Mouse (Mus musculus) kidney, adult 18-20 months (tissue): Measurements from ENCODE around the gene Vav2.
A peak's percentile ranks its signal among the peaks of the same experiment; 100 is the strongest.

Source experiments
- DNase-seq: peaks from one replicate; pipeline ENCODE4 v3.0.0; 2021

The Vav2 gene

DNA sequence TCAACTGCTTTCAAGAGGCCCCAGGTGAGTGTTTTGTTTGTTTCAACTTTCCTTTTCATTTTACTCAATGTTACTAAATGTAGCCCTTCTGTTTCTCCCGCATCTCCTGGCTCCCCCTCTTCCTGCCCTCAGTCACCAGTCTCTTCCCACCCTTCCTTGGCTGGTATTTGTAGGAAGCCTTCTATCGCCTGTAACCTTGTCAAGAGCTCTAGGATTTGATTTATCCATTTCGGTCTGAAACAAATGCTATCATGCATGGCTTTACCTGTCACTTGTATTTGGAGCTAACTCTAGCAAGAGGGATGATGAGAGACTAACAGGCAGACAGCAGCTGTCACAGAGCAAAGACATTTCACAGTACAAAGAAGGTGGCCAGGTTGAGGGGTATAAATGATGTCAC is 18.6 kb downstream of the Vav2 start:
- no peak for DNase-seq

DNA sequence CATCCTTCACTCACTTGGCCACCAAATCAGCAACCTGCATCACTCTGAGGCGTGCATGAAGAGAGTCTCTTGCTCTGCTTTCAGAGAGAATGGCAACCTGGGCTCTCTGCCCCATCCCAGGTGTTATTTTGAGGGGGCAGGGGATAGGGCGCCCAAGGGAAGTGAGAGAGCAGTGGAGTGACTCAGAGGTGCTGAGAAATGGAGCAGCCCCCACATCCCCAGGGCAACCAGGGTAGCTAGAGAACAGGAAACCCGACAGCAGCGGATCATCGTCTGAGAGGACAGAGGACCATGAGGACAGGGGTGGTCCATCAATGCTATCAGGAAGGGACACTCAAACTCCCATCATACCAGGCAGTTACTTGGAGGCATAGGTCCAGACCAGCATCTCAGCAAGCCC is 19.9 kb downstream of the Vav2 start:
- no peak for DNase-seq

DNA sequence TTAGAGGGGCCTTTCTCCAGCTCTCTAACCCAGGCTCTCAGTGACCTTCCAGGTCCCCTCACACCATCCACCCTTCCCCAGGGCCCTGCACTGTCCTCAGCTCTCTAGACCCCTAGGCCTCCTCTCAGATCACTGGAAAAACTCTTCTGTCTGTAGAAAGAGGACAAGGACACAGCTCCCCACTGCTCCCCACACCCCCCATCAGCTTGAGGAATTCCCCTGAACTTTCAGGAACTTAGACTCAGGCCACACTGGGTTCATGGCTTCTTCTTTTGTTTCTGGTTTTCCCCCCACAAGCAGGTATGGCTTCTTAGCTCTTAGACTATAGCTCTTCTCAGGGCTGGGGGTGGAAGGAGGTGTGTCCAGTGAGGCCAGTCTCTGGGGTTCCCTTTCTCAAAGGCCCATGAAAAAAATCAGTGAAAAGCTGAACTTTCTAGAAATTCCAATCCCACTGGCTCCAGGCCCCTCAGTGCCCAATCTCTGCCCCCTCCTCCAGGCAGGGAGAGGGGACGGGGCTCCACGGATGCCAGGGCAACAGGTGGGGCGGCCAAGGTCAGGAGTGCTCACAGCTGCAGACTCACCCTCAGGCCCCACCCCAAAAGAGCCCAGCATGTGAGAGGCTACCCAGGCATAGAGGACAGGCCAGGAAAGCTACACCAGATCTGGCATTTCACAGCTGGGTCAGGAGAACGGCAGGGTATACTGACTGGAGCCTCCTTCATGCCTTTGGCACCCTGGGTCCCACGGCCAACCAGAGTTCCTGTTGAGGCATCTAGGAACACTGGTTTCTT is 21.5 kb downstream of the Vav2 start:
- no peak for DNase-seq

DNA sequence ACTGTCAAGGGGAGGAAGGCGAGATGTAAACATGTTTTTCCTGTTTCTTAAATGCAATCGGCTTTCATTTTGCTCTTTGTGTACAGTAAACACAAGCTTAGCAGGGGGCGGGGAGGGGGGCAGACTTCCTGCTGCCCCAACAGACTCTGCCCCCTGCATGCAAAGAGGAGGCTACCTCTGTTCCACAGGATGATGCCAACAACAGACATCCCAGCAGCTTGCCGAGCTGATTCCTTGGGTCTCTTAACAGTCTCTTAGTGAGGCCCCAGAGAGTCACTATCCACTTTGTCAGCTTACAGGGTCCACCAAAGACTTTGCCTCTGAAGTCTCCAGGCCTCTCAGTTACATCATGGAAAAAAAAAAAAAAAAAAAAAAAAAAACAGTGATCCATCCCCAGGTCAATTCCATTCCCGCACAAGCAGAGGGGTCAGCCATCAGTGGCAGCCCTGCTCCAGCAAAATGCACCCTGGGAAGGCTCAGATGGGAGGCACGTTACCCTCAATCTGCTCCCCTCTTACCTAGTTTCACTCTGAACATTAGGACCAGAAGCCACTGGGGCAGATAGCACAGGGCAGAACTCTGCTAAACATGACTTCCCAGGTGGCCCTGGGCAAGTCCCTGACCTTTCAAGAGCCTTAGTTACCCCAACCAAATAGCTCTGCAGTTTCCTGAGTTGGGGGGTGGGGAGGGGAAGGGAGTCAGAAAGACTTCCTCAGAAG is 22.3 kb downstream of the Vav2 start:
- DNase-seq = no peak

DNA sequence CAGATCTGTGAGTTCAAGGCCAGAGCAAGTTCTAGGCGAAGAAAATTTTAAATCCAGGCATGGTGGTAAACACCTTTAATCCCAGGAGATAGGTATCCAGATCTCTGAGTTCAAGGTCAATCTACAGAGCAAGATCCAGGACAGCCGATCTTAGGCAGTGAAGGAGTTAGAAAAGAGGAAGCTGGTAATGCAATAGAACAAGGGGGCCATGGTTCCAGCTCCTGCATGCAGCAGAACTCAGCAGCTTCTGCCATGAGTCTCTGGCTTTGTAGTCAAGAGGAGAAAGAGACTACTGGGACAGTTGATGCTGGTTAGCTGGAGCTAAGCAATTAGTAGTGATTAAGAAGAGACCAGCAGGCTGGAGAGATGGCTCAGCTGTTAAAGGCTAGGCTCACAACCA is 25.3 kb downstream of the Vav2 start:
- DNase-seq = no peak

DNA sequence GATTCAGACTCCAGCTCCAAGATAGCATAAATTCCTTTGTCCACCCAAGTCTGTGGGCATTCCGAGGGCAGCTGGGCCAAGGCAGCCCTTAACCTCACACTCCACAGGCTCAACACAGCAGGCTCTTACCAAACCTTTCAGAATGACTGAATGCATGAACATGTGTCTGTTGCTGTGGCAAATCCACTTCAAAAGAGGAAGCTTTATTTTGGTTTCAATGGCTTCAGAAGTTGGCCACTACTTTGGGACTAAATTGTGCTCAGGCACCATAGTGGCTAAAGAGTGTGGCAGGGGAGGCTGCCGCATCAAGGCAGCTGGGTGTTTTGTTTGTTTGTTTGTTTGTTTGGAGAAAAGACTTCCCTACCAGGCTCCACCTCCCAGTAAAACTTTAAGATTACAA is 26.8 kb downstream of the Vav2 start:
- DNase-seq = no peak

DNA sequence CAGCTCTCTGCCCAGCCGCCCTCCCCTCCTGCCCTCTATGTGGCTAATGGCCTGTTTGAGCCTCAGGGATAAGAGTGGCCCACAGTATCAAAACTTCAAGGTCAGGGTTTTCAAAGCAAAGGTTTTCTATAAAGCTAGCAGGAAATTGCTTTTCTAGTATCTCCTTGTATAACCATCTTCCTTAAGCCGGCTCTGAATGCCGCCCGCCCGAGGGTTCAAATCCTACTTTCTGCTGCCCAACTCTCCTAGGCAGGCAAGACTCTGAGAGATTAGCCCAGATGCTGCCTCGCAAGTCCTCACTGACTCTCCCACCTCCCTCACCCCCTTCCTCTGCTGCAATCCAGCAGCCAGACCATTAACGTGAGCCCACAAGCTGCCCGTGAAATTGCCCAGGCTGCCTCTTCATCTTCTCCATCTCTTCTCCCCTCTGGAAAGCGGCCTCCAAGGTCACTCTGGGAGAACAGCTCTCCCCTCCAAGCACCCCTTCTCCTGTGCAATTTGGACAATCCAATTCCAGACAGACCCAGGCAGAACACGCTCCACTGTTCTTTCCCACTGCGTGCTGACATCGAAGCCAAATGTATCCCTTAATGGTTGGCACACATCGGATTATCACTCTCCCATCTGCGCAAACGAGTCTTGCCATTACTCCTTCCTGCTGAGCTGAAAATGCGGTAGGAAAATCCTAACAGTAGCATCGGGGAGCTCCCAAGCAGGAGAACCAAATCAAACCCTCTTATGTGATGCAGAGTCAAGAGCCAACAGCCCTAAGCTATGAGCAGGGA is 30.0 kb downstream of the Vav2 start:
- DNase-seq = no peak

DNA sequence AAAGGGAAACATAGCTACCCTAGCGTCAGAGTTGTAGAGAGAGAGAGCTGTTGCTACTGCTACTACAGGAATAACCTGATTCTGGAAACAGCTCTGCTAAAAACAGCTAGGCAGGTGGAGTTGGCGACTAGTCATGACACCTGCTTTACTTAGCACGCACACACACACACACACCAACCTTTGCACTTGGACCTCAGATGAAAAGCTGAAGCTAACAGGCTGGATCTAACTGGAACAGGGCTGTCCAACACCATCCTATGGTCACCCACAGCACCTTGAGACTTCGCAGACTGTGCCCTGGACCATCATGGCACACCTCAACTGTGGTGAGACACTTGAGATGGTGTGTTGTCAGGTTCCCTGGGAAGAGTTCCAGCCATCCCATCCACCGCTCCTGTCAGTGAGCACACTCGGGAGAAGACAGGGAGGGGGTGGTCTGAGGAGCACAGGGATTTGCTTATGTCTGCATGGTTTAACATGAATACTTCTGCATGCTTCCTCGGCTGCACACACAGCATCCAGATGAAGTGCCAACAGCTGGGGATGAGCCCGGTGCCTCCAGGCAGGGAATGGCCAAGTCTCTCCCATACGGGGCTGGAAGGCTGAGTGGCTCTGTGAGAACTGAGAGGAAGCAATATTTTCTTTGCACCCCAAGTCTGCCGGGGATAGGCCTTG is 32.5 kb downstream of the Vav2 start:
- peak; percentile 27 for DNase-seq

DNA sequence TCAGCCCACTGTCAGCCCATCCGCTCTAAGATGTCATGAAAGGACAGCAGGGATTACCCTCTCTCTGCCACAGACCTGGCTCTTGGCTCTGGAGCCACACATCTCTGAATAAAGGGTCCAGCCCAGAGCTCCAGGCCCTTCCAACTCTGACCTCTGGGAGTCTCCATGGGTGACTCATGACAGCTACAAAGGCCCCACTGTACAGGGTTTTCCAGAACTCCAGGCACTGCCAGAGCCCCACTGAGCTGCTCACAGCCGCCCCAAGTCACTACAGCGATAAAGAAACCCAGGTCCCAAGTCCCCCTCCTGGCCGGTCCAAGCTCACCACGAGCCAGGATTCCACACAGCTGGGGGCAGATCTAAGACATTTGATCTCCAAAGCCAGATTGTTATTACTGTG is 34.6 kb downstream of the Vav2 start:
- DNase-seq = no peak

DNA sequence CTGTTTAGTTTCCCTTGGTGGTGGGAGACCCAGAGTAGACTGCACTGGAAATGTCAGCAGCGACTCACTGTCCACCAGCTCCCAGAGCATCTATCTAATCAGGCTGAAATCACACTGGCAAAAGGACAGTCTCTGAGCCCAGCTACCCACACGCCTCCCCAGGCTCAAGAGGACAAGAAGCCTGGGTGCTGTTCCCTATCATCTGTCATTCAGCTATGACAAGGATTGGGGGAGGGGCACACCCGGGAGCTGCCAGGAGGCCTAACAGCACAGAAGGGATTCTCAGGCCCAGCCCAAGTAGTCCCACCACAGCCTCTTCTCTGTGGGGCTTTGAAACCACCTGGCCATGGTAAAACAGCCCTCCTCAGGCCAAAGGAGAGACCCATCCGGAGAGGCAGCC is 36.1 kb downstream of the Vav2 start:
- DNase-seq = peak; percentile 34

DNA sequence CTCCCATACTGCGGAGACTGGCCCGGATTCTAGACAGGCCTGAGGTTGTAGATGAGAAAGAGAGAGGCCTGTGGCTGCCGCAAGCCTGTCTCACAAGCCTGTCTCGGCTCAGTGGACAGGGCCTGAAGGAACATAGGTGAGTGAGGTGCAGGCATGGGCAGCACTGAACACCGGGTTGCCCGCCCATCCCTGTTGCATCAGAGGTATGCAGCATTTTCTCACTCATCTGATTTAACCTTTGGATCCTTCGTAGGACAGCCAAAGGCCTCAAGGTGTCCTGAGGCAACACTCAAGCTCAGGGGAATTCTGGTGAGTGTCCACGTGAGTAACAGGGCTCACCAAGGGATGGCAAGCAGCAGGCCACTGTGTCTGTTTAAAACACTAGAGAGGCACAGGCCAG is 36.5 kb downstream of the Vav2 start:
- peak; percentile 49 for DNase-seq

DNA sequence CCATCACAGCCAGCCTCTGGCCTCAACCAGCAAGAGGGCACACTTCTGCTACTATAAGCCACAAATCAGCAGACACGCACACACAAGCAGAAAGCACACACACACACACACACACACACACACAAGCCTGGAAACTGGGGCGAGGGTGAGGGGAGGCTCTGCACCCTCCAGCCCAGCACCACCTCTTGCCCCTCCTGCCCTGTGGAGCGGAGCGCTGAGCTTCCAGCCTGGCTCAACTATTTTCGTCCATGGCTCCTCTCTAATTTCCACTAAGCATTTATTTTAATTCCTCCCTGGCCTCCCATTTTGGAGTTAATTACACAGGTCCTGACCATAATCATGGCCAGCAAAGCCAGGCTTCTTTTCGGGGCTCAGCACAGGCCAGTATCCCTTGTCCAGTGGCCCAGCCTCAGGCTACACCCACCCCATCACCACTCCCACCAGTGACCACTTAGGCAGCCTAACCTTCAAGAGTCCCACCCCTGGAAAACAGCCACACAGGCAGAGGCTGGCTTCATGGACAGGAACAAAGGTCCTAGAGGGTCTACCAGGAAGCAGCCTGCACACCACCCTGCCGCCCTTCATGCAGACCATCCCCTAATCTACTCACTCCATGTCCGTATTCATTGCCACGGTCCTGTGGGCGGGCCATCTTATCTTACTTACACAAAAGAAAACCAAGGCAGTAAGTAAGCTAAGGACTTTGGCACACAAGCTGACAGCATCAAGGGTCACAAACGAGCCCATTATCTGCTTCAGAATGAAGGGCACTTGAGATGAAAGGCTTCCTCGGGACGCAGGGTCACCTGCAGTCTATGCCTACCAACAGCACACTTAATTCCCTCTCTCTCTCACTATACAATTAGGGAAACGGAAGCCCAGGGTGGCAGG is 37.3 kb downstream of the Vav2 start:
- no peak for DNase-seq

DNA sequence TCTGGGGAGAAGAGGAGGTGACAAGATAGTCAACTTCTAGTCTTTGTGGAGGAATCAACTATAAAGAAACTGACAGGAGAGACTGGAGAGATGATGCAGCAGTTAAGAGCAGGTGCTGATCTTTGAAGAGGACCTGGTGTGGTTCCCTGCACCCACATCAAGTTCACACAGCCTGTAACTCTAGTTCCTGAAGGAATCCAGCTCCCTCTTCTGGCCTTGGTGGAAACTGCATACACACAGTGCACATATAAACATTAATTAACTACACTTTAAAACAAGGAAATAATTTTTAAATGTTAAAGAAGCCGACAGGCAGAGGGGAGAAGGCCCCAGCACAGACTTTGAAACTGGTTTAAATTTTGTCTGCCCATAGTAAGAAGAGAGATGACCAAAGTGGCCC is 39.6 kb downstream of the Vav2 start:
- no peak for DNase-seq

DNA sequence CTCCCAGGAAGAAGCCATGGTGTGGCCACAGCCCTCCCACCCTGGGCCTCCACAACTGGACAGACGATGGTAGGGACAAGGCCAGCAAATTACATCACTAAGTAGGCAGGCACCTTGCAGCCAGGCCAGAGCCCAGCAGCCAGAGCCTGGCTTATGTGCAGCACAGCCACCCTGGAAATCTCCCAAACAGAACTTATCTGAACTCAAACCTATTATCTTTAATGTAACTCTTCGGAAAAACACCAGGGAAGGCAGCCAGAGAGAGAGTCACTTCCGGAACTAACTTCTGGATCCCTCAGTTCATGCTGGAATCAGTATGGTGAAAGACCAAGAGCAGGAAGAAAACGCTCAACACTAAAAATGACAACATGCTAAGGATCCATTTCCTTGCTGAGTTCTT is 45.1 kb downstream of the Vav2 start:
- no peak for DNase-seq

DNA sequence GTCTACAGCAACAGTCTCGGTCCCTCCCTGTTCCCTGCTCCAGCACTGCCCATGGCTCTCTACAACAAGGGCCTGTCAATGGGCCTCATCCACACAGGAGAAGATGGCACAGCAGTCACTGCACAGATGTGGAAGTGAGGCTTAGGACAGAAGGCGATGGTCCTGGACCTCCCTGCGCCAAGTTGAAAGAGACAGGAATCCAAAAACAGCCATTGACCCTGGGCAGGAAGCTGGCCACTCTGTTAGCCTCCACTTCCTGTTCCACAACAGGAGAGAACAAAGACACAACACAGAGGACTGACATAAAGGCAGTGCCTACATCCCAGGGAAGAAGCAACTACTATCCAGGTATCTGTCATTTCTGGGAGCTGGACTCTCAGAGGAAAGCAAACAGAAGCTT is 45.6 kb downstream of the Vav2 start:
- DNase-seq = no peak

DNA sequence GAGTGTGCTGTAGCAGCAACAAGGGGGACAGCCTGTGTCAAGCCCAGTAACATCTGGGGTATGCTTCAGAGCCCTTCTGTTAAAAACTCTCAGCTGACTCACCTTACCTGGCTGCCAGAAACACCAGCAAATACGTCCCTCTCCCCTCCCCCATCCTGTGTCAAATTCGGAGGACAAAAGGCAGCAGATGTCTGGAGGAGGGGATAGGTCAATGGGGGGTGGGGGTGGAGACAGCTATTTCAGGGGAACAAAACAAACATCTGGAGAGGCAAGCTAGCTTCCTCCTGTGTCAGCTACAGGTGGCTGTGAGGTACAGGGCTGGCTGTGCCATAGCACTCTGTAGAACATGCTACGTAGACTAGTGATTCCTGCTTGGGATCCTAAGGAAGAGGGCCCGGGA is 49.0 kb downstream of the Vav2 start:
- no peak for DNase-seq

DNA sequence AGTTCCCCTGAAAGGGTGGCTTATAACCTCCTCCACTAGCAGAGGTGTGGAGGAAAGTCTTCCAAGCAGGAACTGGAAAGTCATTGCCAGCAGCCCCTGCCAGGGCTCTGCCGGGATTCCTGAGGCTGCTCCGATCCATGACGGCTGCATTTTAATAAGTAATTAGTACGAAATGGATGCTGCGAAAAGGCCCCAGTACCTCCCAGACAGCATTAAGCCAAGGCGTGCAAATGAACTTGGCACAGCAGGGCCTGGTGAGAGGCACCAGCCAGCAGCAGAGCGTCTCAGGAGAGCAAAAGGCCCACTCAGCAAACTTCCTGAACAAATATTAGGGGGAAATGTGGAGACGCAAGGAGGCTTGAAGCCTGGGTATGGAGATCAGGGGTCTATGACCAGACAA is 49.7 kb downstream of the Vav2 start:
- DNase-seq = no peak

DNA sequence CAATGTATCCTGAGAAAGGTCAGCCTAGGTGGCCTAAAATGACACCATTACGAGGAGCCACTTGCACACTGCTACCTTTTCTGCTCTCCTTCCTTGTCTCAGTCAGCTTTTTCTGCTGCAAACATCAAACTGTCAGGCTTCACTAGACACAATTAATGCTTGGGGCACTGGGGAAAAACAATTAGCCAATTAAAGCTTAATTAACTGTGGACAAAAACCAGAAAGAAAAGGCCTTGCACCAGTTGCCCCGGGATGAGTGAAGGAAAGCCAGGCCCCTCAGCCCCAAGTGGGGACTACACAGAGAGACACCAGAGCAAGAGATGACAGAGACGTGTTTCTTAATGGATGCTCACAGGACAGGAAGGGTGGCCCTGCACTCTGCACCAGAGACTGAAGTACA is 51.7 kb downstream of the Vav2 start:
- DNase-seq = no peak

DNA sequence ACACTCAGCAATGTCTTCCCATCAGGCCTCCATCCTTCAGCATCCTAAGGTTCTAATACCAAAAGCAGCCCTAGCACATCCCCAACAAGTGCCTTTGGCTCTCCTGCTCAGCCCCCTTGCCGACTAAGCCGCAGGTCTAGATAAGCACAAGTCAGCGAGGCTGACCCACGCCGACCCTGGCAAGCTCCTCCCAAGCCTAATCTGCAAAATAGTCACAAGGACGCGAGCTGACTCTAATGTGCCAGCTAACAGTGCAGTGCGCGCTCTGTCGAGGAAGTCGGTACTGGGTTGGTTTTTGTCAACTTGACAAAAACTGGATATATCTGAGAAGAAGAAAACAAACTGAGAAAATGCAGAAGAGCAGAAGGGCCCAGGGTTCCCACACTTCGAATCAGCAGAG is 53.5 kb downstream of the Vav2 start:
- DNase-seq = no peak

DNA sequence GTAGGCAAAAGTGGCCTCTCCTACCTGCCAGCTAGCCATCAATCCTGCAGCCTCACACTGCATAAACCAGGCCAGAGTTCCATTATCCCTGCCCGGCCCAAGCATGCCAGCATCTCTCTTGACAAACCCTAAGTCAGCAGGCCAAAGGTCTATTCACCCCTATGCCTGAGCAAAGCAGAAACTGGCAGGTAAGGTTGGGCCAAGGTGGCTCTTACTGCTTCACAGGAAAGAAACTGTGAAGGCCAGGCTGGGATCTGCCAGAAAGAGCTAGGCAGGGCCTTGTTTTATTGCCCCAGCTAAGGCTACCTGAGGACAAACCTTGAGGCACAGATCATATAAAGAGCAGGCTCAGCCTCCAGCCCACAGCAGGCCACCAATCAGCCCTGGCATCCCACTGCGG is 55.4 kb downstream of the Vav2 start:
- peak; percentile 35 for DNase-seq

DNA sequence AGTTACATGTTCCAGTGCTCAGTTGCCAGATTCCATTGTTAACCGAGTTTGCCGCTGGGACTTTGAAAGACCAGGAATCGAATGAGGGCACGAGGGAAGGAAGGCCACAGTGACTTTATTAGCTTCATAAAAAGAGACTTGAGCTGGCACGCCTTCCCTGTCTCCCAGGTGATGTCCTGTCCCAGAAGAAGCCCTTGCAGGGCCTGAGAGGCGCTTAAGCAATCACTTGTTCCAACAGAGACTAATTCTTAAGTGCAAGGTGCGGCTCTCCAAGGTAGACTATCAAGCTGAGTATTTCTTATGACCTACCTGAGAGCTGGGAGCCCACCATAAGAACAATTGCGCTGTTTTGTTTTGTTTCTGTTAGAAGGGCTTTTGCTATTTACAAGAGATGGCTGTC is 57.9 kb downstream of the Vav2 start:
- no peak for DNase-seq

DNA sequence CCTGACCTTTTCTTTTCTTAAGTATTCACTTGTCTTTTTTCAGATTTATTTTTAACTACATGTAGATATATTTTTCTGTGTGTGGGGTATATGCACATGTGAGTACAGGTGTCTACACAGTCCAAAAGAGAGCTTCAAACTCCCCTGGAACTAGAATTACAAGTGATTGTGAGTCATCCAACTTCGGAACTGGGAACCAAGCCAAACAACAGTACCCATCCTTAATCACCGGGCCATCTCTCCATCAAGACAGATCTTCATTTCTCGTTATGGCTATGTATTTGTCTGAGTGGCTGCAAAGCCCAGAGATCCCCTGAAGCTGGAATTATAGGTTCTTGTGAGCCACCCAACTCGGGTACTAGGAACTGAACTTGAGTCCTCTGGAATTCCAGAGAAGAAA is 61.5 kb downstream of the Vav2 start:
- no peak for DNase-seq
